Mouse (Mus musculus) ES-CJ7 (cell line): ENCODE measurements around the gene Cstf2t.
A peak's percentile ranks its signal among the peaks of the same experiment; 100 is the strongest.

Experiments used
- DNase-seq: peaks from one replicate; pipeline ENCODE4 v3.0.0; 2011; ENCODE audit warnings: low read depth, low spot score

Cstf2t gene

DNA sequence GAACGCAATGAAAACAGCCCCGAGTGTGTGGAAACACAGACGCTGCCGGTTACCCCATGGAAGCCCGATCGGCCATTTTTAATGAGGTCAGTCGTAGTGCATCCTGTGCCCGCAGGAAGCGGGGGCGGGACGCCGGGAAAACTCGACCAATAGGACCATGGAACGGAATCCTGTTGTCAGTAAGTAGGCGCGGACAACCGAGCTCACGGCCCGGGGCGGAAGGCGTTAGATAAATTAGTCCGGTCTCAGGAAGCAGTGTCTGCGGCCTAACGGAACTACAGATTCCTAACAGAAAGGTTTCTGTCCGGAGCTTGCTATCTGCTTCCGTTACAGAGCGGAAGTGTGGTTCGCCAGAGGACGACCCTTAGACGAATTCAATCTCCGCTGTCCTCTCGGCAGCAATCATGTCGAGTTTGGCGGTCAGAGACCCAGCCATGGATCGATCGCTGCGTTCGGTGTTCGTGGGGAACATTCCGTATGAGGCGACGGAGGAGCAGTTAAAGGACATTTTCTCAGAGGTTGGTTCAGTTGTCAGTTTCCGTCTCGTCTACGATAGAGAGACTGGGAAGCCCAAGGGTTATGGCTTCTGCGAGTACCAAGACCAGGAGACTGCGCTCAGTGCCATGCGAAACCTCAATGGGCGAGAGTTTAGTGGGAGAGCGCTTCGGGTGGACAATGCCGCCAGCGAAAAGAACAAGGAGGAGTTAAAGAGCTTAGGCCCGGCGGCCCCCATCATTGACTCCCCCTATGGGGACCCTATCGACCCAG is at the start of gene Cstf2t:
Gene Cstf2t, plus strand, starts transcription at position 176 of the 768 bp plus-strand sequence.
- DNase-seq, result peak; percentile 99

DNA sequence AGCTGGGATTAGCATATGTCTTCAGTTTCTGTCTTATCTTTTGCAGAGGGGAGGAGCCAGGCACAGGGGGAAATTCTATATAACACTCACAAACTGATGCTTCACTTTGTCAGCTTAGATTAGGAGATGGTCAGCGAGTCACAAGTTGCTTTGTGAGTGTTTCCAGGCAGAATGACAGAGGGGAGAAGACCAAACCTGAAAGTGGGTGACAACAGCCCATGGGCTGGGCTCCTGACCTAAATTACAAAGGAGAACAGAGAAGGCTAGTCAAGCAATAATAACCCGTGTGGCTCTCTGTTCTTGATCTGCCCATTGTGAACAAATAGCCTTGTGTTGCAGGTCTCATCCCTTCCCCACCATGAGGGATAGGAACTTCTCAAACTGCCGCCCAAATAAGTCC is 43.7 kb upstream of the Cstf2t start:
- DNase-seq, result no peak

DNA sequence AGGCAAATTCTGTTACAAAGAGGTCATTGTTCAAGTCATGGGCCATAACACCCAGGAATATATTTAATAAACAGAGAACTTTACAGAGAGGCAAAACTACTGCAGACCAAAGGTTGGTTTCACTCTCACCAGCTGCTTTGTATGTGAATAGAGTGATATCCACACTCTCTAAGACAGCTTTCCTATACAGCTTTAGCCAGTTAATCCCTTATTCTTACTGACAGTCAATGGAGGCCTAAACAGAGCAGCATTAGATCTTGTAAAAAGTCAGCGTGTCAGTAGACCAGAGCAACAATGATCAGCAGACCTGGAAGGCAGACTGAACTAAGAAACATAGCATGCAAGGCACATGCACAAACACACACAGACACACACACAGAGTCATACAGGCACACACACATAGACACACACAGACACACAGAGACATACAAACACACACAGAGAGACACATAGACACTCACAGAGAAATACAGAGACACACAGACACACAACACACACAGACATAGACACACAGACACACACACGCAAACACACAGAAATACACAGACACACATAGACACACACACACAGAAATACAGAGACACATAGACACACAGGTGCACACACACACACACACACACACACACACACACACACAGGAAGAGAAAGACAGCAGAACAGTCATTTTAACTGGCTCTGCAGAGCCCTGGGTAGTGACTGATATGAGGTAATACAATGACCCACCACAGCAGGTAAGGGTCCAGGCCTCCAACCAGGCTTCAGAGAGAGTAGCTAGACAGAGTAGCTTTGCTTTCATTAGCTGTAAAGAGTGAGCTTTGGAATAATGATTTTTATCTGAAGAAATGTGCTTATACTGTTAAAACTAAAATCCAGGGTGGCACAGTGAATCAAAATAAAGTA is 41.4 kb upstream of the Cstf2t start:
- DNase-seq, result no peak

DNA sequence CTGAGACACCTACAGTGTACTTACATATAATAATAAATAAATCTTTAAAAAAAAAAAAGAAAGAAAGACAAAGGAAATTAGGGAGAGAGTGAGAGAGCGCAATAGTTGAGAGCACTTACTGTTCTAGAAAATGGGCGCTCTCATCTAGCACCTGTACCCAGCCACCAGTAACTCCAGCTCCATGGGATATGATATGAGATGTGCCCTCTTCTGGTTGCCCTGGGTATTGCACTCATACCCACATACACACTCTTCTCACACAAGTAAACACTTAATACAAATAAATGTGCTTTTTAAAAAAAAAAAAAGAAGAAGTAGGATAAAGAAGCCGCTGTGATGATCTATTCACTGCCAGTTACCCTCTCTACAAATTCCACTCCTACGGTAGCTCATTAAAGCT is 36.0 kb upstream of the Cstf2t start:
- DNase-seq, result peak; percentile 68

DNA sequence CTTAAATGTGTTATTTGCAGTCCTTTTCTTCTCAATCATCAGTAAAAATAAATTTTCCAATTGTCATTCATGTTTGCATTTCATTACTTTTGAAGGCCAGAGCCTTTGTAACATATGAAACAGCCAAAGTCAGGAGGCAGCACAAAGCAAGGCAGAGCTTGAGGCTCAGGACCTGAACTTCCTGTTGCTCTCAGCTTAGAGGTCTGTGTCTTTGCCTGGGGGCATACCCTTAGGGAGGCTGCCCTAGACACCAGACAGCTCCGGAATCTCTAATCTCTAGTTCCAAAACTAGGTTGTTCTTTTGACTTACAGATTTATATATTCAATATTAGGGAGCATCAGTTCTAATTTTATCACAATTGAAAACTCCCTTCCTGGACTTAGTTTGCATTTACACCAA is 17.9 kb upstream of the Cstf2t start:
- peak; percentile 63 for DNase-seq

DNA sequence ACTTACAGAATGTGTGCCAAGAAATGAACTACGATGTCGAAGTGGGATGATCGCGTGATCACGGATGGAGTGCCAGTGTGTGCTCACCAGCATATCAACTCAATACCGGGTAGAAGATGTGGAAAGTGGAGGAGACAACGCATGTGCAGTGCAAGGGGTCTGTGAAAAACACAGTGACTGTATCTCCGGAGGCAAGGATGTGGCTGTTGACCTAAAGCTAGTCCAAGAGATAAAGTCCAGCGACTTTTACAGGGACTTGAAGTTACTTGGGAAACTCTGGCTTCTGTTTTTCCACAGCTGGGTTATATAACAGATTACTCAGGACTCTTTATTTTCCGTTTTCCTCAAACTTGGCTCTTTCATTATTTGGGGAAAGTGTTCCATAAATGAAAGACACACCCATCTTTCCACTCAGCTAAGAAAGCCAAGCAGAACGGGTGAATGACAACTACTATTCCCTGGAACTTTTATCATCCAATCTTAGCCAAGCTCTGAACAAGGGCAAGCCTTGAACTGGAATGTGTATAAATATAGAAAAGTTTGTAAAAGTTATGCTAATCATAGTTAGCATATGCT is 17.3 kb upstream of the Cstf2t start:
- no peak for DNase-seq

DNA sequence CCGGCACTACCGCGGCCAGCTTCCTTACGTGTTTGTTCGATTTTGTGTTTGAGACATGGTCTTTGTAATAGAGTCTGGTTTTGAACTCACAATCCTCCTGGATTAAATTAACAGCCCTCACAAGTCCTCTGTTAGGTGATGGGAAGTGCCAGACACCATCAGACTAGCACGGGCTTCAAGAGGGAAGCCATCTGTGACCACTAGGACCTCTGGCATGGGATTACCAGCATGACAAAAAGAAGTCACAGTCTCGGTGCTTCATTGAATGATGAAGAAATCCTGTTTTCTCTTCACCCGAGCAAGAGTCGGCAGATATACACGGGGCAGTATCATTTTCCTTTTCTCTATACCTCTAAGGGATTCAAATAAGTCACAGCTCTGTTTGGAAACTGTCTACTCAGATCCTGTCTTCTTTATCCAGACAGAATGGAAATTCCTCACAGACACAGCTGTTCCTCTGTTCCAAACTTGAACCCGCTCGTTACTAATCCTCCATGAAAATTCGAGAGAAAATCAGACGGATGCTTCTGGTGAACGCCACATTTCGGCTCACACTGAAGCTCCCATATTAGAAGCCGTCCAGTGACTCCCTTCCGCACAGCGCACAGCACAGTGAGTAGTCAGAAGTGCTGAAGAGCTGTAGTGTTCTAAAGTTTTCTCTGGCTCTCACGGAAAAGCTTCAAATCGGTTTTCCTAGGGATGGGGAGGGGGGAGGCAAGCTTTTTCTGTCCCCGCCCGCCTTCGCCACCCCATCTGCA is 8.5 kb upstream of the Cstf2t start:
- DNase-seq, result peak; percentile 16

DNA sequence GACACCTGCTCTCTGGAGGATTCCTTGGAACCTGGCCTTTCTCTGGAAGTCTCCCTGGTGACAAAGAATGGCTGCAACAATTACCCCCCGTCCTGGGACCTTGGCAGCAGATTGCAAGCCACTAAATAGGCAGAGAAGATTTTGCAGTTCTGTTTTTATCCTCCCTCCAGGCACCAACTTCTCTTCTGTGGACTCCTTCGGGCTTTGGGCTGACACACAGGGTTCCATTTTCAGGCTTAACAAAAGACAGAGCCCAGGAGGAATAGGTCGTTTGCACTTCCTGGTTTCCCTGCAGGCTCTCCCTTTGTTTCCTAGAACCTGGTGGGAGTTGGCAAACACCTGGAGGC is 7.9 kb upstream of the Cstf2t start:
- peak; percentile 55 for DNase-seq

DNA sequence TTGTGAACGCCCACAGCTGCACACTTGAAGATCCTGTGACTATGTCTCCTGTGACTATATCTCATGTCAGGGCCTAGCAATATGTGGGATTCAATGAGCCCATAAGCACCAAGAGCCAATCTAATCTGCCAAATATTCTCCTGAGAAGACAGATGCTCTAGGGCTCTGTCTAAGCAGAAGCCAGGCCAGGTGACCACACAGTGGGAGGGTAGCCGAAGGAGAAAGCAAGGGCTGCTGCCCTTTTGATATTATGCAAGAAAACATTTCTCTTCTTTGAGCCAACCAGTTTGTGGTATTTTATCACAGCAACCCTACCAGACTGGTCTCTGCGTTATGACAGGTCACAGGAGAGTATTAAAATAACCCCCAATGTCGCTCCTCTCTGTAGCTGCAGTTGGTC is 6.5 kb upstream of the Cstf2t start:
- no peak for DNase-seq

DNA sequence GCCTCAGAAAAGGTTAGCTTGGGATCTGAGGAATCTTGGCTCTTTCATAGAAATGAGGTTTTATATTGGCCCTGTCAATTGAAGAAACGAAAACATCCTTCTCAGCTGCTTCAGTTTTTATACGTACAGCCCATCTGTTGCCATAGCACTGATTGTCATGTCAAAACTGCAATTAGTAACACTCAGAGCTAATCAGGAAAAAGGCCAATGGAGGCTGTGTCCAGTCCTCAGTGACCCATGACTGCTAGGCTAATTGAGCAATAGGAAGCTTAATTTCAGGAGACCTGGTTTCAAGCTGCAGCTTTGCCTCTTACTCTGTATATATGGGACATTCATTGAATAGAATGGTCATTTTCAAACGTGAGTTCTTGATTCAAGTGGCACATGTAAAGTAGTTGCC is 4.4 kb upstream of the Cstf2t start:
- DNase-seq, result no peak

DNA sequence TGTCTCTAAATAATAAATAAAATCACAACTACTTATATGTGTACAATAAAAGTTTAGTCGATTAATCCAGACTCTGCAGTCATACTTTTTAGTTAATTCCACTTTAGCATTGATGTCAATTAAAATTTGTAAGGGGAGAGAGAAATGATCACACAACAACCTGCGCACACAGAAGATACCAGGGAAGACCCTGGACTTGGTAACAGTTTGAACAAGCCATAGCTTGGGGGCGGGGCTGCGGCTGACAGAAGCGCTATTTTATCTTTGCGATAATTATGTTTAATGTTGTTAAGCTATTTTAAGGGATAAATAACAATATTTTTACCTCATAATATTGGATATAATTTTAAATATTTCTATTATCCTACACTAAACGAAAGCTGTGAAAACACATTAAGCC is 411 bp upstream of the Cstf2t start:
- DNase-seq, result peak; percentile 24

DNA sequence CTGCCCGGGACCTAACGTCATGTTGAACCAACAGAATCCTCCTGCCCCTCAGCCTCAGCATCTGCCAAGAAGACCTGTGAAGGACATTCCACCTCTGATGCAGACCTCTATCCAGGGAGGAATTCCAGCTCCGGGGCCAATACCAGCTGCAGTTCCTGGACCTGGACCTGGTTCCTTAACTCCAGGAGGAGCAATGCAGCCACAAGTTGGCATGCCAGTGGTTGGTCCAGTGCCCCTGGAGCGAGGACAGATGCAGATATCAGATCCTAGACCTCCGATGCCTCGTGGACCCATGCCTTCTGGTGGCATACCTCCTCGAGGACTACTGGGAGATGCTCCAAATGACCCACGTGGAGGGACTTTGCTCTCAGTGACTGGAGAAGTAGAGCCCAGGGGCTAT is 1.1 kb downstream of the Cstf2t start:
- DNase-seq, result no peak

DNA sequence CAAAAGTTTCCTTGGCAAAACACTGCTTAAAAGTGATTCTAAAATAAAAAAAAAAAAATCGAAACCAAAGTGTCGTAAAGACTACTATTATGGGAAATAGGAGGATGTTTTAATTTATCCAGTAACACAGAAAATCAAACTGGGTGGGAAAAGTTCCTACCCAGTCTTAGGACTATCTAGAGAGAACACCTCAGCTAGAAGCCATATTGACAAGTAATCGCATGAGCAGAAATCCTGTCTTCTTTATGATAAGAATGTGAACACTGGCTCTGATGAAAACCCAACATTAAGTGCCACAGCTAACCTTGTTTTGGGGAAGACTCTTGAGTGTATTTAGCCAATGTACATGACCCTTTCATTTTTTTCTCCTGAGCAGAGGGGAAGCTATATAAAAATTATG is 15.2 kb downstream of the Cstf2t start:
- no peak for DNase-seq

DNA sequence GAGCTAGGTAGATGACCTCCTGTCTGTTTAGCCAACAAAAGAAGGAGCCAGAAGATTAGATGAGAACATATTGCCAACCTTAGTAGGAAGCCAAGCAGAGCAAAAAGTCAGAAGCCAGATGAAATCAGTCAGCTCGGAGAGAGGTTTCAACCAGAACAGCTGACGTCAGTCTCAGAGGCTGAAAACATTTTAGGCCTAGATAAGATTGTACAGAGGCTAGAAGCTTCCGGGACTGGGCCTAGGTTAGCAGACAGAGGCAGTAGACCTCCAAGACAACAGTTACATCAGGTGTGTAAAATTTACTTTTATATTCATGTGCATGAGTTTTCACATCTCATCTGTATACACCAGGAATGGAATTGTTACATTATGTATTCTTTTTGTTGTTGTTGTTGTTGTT is 16.7 kb downstream of the Cstf2t start:
- no peak for DNase-seq

DNA sequence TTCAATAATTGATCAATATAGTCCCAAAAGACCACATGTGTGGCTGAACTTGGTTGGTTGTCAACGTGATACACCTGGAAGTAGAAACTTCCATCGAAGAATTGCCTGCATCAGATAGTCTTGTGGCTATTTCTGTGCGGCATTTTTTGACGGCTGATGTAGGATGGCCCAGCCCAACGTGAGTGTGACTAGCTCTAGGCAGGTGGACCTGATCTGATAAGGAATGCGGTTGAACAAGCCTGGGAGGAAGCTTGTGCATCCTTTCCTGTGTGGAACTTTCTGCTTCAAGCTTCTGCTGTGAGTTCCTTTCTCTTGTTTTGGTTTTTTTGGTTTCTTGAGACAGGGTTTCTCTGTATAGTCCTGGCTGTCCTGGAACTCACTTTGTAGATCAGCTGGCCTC is 22.1 kb downstream of the Cstf2t start:
- DNase-seq, result no peak

DNA sequence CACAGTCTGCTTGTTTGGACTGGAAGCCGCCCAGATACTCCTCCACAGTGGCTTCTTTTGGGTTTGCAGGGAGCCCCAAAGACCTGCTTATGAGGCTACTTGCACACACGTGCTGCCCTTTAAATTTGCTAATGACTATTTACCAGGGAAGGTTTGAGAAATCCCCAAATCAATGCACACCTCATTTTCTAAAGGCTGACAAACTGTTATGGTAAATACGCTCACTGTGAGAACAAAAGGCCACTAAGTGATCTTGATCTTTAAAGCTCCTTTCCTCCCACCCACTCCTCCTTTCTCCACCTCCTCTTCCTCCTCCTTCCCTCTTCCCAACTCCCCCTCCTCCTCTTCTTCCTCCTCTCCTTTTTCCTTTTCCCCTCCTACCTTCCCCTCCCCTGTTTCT is 23.4 kb downstream of the Cstf2t start:
- peak; percentile 80 for DNase-seq

DNA sequence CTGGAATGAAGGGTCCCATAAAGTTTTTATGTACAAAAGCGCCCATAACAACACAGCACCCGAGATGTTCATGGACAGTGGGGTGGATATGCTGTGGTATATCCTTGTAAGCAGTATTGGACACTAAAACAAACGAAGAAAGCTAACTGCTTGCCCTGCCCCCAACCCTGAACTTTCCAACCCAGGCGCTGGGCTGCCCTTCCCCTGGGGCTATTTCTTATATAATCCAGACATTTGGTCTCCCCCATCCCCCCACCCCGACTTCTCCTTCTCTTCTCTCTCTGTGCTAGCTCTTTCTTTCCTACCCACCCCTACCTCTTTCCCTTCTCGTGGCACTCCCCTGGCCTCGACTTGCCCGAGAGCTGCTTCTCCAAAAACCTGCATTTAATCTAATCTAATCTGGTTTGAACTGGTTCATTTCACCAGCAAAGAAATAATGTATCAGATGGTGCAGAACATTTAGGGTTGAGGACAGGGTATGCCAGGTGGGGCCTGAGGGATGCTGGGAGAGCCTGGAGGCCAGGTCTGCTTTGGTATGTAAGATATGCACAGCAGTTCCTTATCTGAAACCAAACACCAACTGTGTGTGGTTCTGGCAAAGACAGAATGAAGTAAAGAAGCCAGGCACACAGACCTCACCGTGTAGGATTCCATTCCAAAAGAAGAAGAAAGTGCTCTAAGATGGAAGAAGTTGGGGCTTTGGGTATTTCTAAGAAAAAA is 24.4 kb downstream of the Cstf2t start:
- peak; percentile 21 for DNase-seq

DNA sequence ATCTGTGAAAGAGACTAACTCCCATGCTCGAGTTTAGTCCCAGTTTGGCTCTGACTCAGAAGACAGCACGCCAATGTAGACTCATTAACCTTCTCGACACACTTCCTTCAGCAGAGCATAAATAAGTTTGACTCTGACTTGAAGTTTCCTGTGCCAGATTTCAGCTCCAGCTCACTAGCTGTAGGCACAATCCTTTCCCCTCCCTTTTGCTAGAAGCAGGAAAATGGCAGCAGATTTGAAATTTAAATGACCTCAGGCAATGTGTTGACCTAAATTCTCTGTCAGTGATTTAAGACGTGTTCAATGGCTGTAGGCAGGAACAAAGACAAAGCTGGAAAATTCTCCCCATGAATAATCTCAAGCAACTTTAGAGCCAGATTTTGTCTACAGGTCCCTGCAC is 32.1 kb downstream of the Cstf2t start:
- DNase-seq, result no peak

DNA sequence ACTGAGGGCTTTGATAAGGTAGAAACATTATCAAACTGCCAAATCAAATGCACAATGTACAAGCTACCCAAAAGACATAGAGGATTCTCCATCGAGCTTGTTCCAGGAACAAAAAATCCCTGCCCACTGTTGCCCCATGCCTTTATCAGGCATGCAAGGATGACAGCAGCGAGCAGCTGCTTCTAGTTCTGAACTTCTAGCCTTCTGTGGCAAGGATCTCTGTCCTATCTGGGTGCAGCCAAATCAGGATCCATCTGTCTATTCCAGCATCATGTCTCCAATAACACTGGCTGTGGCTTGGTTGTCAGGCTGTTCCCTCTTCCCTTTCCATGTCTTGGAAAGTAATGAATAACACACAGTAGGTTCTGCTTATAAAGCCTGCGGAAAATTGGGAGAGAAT is 42.0 kb downstream of the Cstf2t start:
- DNase-seq, result no peak

DNA sequence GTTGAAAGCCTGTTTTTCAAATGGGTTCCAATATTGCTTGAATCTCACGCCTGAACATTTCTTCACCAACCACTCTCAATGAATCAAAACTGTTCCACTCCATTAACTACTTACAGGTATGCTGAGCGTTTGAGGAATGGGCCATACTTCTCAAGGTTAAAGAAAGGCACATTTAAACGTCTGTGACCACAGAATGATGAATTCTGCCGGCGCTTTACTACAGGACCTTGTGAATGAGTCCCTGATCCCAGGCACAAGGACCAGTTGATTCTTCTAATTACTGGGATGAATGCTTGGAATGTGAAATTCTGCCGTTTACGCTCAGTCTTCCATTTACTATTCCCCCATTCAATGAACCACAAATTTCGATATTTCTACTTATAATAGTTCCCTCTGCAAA is 50.0 kb downstream of the Cstf2t start:
- no peak for DNase-seq

DNA sequence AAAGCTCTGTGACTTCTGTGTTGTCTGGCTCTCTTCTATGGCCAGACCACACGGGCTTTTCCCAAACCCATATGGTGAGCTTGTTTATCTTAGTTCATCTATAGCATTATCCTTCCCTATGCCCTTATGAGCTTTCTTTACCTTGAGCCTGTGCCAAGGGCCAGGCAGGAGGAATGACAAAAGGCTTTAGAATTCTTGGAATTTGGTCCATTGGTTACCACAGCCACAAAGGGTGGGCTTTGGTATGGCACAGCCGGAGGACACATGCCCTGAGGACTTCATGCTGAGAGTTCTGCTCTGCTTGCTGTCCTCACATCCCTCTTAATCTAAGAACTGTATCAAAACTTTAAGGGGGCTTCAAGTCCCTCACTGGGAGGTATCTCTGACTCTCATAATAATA is 53.7 kb downstream of the Cstf2t start:
- no peak for DNase-seq
